Mouse (Mus musculus) bone marrow, adult 2 months (tissue): ENCODE results near the gene Lama5.

Experiments used
- CTCF ChIP-seq: fragments of 200-500 bp; IDR thresholded peaks from 2 replicates; pipeline ENCODE4 v1.5.1; 2011; ENCODE audit warnings: low read length, control low read depth; ENCODE audit not compliant: control insufficient read depth, insufficient read depth
- POLR2A ChIP-seq: fragments of 200-500 bp; IDR thresholded peaks from 2 replicates; pipeline ENCODE4 v1.6.1; 2011; ENCODE audit warnings: low read depth, mild to moderate bottlenecking, control low read depth, low read length, borderline replicate concordance; ENCODE audit not compliant: control insufficient read depth

DNA sequence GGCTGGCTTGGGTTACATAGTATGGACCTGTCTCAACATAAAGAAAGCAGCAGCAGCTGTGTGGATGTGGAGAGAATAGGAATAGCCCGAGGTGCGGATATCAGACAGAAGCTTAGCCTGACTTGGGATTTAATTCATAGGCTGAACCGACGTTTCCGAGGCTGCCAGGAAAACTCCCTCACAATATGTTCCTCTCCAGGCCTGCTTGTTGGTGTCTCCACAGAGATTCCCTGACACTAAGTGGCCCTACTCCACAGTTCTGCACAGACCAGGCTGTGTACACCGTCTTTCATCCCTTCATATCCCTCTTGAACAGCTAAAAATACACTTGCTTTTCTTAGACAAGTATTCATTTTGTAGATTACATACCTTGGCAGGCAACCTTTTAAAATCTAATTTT, 78.3 kb downstream of the Lama5 start:
- TF ChIP-seq CTCF (no peak), POLR2A (no peak)
